ENCODE assay signal across 8 mouse cellular contexts in the genomic region with DNA sequence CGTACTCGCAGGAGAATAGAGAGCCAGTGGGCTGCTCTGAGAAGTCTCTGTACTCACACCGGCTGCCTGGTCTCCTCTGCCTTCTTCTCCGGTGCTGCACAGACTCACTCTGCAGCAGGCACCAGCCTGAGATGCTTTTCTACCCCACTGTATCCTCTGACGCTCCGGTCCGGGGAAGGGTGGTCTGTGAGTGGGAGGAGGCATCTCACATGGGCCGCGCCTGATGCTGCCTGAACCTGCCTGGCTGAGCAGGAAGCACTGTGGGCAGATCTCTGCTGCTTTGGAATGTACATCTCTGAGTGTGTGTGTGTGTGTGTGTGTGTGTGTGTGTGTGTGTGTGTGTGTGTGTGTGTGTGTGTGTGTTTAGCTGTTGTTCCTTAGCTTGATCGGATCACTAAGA. TPM values are rescaled to one million over a fixed set of nuclear protein-coding genes. Genes with fewer than 3 reads are reported as not detected.
DNase-seq lines count a peak whose midpoint lies in the region; ATAC-seq lines count a peak whose summit lies in the region.

A gene (minus strand): TSS at position 238 of the 400 bp plus-strand sequence.

- H3K4me2 ChIP-seq in heart, embryonic 15.5 days, result no peak within 1 kb of the TSS; the same call in 1 of the 2 replicates
- H3K4me2 ChIP-seq in neural tube, embryonic 11.5 days (ENCODE audit: low read depth), result no peak within 1 kb of the TSS

- DNase-seq in heart, postnatal 4 days, result no peak
- DNase-seq in Muller cell, postnatal 12 days (ENCODE audit: inconsistent ontology term), result peak; percentile 9
- DNase-seq in neural tube, embryonic 11.5 days (ENCODE audit: low spot score), result peak; percentile 14
- DNase-seq in spleen, postnatal 4 days (ENCODE audit: low spot score in 2 of 2), result no peak
- no peak for DNase-seq in c-Kit-positive CD71-positive TER-119-positive erythroid progenitor cells, embryonic 14.5 days (ENCODE audit: low spot score)
- DNase-seq in right cerebral cortex, adult 18-20 months, result no peak

- no peak within 1 kb of the TSS for H3K27ac ChIP-seq in heart, embryonic 15.5 days
- no peak within 1 kb of the TSS for H3K27ac ChIP-seq in neural tube, embryonic 11.5 days (ENCODE audit: low read depth, low read length)

- H3K36me3 ChIP-seq in heart, embryonic 15.5 days, result no peaks in the 10 kb centered on the region
- no peaks in the 10 kb centered on the region for H3K36me3 ChIP-seq in neural tube, embryonic 11.5 days (ENCODE audit: control insufficient read depth, insufficient read depth, low read length)

- 24% methylated on average over 10 of the region's 10 CpGs for WGBS in heart, embryonic 15.5 days
- 55% methylated on average over 10 of the region's 10 CpGs for WGBS in neural tube, embryonic 11.5 days

- H3K4me1 ChIP-seq in heart, embryonic 15.5 days (replicated peaks), result peaks cover 4% of the 10 kb centered on the region
- no peaks in the 10 kb centered on the region for H3K4me1 ChIP-seq in neural tube, embryonic 11.5 days (ENCODE audit: control insufficient read depth, insufficient read depth, low read length)

- no peaks in the 10 kb centered on the region for H3K9me3 ChIP-seq in heart, embryonic 15.5 days (replicated peaks)
- no peaks in the 10 kb centered on the region for H3K9me3 ChIP-seq in neural tube, embryonic 11.5 days (ENCODE audit: control insufficient read depth, low read length)

- ATAC-seq in heart, embryonic 15.5 days (replicated peaks; ENCODE audit: insufficient number of reproducible peaks, insufficient read depth, low FRiP score, low read depth), result 0 out of 2 replicates have a peak, but pooled peaks have one; percentile 18
- ATAC-seq in granulocyte monocyte progenitor cell, adult 5-6 weeks (replicated peaks; ENCODE audit: poor library complexity, severe bottlenecking), result peak; percentile 69
- no peak for ATAC-seq in neural tube, embryonic 11.5 days (ENCODE audit: insufficient read depth, low FRiP score, low TSS enrichment)

- no peak within 1 kb of the TSS for H3K9ac ChIP-seq in heart, embryonic 15.5 days
- no peak within 1 kb of the TSS for H3K9ac ChIP-seq in neural tube, embryonic 11.5 days (ENCODE audit: low read length)

- H3K4me3 ChIP-seq in heart, embryonic 15.5 days, result no peak within 1 kb of the TSS
- H3K4me3 ChIP-seq in neural tube, embryonic 11.5 days (ENCODE audit: low read depth, low read length), result no peak within 1 kb of the TSS

- H3K27me3 ChIP-seq in heart, embryonic 15.5 days, result no peaks in the 10 kb centered on the region
- H3K27me3 ChIP-seq in neural tube, embryonic 11.5 days (ENCODE audit: control insufficient read depth, insufficient read depth, low read length), result no peaks in the 10 kb centered on the region

RNA-seq across cellular contexts. Expression of the gene that starts here (rescaled TPM):
- 15.4 and 18.2 TPM in 2 replicates for polyA plus RNA-seq in heart, embryonic 15.5 days (2015; fragmentation: Nextera tagmentation; extraction: Ambion mirVana)
- 10 to 100 TPM in 1 of 2 experiments, 1 to 10 TPM in 1; 8.3 to 11.3 TPM for total RNA-seq in heart, postnatal 4 days (2021)
- total RNA-seq in granulocyte monocyte progenitor cell, adult 5-6 weeks (2014; fragmentation: Nextera tagmentation), result not detected in 2 replicates
- total RNA-seq in granulocyte monocyte progenitor cell, adult 5-6 weeks (2017), result 0.39 TPM in 1 of 2 replicates, not detected in the other
- 1.6 and 1.8 TPM in 2 replicates for polyA plus RNA-seq in neural tube, embryonic 11.5 days (2014; fragmentation: Nextera tagmentation; extraction: Ambion mirVana)

Comparison
In these comparisons a context has a peak if more than half of its experiments do, and no peak if none do; other contexts are left out.
1. RNA of the gene that starts here (total RNA-seq): 8.3 to 11.3 TPM in heart, postnatal 4 days; 0.39 TPM in granulocyte monocyte progenitor cell, adult 5-6 weeks; every median in the first group is over 4 times any median in the second.
2. Peak in ATAC-seq in granulocyte monocyte progenitor cell, adult 5-6 weeks; RNA of the gene not detected or under 1 TPM.
3. DNase-seq: peak in Muller cell, postnatal 12 days (single experiment) and neural tube, embryonic 11.5 days (single experiment); none in heart, postnatal 4 days (single experiment), spleen, postnatal 4 days (0 of 2), c-Kit-positive CD71-positive TER-119-positive erythroid progenitor cells, embryonic 14.5 days (single experiment) and right cerebral cortex, adult 18-20 months (single experiment).